Mouse (Mus musculus) gastrocnemius, adult 2 months (tissue): Measurements from ENCODE around the gene BC055324. TPM values are rescaled to one million over a fixed set of nuclear protein-coding genes. Genes with fewer than 3 reads are reported as not detected.

Experiments
- DNase-seq: peaks from one replicate; pipeline ENCODE4 v3.0.0; 2022
- H3K27ac ChIP-seq: fragments of 200-600 bp; 2 replicates; pipeline ENCODE4 v1.8.1; 2022; ENCODE audit warnings: mild to moderate bottlenecking
- H3K4me3 ChIP-seq: fragments of 200-600 bp; 2 replicates; pipeline ENCODE4 v1.8.1; 2022; ENCODE audit warnings: mild to moderate bottlenecking, moderate library complexity
- CTCF ChIP-seq: fragments of 200-600 bp; IDR thresholded peaks from 2 replicates; pipeline ENCODE4 v1.8.1; 2022; ENCODE audit warnings: antibody characterized with exemption, mild to moderate bottlenecking, moderate library complexity
- intact Hi-C: fragments of 180-260 bp; cut with DNase I; formaldehyde crosslinking; loops from one replicate; pipeline ENCODE4 v1.15.1; 2025
- total RNA-seq, 2 experiments: library from RNA; stranded (reverse); gene quantifications; 2 replicates each; pipeline ENCODE4 v1.2.3; 2021

Gene BC055324
- total RNA-seq, 2 experiments from 2014 or later = 0.20 to 0.28 TPM

DNA sequence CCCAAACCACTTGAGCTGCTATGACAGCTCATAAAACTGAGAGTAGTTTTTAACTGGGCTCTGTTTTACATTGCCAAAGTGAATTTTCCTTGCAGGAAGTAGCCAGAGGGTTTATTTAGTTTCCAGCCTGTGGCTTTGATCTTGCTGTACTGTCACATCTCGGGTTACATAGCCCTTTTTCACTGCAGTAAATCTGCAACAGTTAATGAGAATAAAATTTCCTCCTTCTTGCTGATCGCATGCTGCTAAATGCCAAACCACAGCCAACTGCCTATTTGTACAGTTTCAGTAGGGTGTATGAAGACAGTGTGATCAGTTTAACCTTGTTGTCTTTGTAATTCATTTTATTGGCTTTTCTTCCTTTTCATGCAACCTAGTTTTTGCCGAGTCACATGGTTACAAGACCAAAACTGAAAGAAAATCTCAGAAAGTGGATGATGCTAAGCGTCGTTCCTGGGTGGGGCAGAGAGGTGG lies 96.3 kb downstream of the BC055324 start:
- peak overlapping the region; percentile 21 for H3K4me3 ChIP-seq
- DNase-seq = no peak
- no peak for TF ChIP-seq CTCF
- H3K27ac ChIP-seq = peak overlapping the region; percentile 62
- intact Hi-C loops = no loop called here

Other genes starting within 250 kb of the BC055324 start
- gene Kifap3, start 215.2 kb downstream of the BC055324 start, total RNA-seq = 10 to 100 TPM; 20.6 to 21.9 TPM
- gene Scyl3, start 65.7 kb downstream of the BC055324 start, total RNA-seq = 1 to 10 TPM; 4.3 to 5.9 TPM
- gene Mettl18, start 93 bp upstream of the BC055324 start, total RNA-seq = 1 to 10 TPM; 3.0 to 4.2 TPM
- gene Sele, start 53.4 kb upstream of the BC055324 start, total RNA-seq = not detected
- under 1 TPM in 1 of 2 experiments, not detected in 1; 0.15 TPM for gene Sell, start 67.2 kb upstream of the BC055324 start, total RNA-seq
- under 1 TPM; 0.42 to 0.54 TPM for gene Selp, start 120.5 kb upstream of the BC055324 start, total RNA-seq
- gene F5, start 157.0 kb upstream of the BC055324 start, total RNA-seq = under 1 TPM; 0.05 to 0.08 TPM